Mouse (Mus musculus): ENCODE measurements around the gene Baz2a.
"Not testable (repeated sequence)": the region's sequence is repeated elsewhere in the genome, so short reads cannot be mapped to it uniquely, and the experiment has no call there.

Baz2a gene

DNA sequence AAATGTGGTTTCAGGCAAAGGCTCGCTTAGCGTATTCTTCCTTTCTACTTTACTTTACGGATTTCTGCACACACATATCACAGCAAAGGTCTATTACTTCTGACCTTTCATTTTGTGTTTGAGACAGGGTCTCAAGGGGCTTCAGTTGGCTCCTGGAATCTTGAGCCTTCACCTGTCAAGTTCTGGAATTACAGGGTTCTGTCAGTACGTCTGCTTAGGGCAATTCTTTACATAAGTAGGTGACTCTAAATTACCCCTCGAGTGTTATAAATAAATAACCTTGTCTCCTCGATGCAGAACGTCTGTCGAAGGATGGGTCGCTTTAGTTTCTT lies 8.9 kb upstream of the Baz2a start:
- DNase-seq: no peak

DNA sequence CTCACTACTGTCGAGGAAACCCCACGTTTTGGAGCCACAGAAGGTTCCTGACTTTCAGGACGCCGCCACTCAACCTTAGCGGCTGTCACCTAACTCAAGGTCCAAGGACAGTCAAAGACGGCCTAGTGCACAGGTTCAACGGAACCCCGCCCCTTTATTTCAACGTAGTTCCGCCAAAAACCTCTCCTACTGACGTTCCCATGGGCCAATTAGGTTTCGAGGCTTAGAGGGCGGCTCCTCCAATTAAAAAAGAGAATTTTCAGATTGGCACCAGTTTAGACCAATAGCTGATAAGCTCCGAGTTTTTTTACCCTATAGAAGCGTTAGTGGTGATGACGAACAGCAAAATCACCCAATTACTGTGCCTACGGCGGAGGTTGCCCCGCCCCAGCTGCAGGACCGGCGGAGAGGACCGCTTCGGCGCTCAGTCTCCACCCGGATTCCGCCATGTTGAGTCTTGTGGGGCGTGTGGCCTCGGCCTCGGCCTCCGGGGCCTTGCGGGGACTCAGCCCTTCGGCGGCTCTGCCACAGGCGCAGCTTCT lies 8.4 kb upstream of the Baz2a start, which contains the start of gene Atp5b:
Atp5b (plus strand) TSS at position 394 of the 542 bp plus-strand sequence.
- peak; percentile 98 to 99 for DNase-seq

DNA sequence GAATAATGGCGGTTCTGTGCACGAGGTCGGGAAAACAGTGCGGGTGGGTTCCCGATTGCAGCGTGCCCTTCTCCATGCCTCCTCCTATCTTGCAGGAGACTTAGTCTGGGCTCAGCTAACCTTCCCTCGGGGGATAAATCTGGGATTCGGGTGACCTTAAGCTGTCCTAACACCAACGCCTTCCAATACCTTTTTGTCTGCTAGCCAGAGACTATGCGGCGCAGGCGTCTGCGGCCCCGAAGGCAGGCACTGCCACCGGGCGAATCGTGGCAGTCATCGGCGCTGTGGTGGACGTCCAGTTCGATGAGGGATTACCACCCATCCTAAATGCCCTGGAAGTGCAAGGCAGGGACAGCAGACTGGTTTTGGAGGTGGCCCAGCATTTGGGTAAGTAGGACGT lies 7.7 kb upstream of the Baz2a start:
- peak in 1 of 2 experiments; percentile 39 for DNase-seq

DNA sequence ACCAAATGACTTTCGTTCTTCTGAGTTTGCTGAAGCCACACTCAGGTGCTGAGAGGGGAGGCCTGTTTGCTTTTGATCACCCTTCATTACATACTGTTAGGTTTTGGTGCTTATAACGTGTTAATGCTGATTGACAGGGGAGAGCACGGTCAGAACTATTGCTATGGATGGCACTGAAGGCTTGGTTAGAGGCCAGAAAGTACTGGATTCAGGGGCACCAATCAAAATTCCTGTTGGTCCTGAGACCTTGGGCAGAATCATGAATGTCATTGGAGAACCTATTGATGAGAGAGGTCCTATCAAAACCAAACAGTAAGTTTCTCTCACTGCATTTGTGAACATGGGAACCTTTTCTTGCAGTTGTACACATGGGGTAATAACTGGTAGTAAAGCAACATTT lies 7.2 kb upstream of the Baz2a start:
- no peak for DNase-seq

DNA sequence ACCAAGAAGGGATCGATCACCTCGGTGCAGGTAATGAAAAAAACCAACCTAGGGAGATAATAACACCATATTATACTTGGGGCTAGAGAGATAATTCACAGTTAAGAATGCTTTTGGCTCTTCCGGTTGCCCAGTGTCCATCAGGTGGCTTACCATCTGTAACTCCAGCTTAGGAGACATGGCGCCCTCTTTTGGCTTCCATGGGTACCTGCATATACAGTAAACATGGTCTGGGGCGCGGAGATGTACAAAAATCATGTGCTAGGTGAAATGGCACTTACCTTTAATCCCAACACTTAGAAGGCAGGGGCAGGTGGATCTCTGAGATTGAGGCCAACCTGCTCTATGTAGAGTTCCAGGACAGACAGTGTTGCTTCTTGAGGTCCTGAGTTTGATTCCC lies 5.0 kb upstream of the Baz2a start:
- peak; percentile 37 to 55 for DNase-seq

DNA sequence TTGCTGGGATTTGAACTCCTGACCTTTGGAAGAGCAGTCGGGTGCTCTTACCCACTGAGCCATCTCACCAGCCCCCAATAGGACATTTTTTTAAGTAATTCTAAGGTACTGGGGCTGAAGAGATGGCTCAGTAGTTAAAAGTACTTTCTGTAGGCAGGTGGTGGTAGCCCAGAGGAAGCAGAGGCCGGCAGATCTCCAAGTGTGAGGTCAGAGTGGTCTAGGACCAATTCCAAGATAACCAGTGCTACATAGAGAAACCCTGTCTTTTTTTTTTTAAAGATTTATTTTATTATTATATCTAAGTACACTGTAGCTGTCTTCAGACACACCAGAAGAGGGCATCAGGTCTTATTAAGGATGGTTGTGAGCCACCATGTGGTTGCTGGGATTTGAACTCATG lies 4.2 kb upstream of the Baz2a start:
- DNase-seq: not testable (repeated sequence)

DNA sequence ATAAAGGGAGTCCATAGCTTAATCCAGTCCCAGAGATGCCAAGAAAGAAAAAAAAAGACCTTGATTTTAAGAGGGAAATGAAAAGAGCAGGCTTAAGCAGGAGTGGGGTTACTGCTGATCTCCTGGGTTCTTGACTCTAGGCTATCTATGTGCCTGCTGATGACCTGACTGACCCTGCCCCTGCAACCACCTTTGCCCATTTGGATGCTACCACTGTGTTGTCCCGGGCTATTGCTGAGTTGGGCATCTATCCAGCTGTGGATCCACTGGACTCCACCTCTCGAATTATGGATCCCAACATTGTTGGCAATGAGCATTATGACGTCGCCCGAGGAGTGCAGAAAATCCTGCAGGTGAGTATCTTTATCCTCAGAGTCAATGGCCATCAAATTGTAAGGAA lies 3.2 kb upstream of the Baz2a start:
- DNase-seq: peak in 1 of 2 experiments; percentile 40

DNA sequence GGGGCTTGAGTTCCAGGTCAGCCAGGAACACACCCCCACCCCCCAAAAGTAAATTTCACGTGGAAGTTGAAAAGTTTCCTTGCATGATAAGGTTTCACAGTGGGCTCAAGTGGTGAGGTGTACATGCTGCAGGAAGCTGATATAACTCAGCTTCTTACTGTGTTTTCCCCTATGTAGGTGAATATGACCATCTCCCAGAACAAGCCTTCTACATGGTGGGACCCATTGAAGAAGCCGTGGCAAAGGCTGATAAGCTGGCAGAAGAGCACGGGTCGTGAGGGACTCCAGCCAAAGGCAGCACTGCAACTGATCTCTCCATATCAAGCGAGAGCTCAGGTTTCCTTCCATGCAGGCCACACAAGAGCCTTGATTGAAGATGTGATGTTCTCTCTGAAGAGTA lies 1.5 kb upstream of the Baz2a start:
- no peak for DNase-seq

DNA sequence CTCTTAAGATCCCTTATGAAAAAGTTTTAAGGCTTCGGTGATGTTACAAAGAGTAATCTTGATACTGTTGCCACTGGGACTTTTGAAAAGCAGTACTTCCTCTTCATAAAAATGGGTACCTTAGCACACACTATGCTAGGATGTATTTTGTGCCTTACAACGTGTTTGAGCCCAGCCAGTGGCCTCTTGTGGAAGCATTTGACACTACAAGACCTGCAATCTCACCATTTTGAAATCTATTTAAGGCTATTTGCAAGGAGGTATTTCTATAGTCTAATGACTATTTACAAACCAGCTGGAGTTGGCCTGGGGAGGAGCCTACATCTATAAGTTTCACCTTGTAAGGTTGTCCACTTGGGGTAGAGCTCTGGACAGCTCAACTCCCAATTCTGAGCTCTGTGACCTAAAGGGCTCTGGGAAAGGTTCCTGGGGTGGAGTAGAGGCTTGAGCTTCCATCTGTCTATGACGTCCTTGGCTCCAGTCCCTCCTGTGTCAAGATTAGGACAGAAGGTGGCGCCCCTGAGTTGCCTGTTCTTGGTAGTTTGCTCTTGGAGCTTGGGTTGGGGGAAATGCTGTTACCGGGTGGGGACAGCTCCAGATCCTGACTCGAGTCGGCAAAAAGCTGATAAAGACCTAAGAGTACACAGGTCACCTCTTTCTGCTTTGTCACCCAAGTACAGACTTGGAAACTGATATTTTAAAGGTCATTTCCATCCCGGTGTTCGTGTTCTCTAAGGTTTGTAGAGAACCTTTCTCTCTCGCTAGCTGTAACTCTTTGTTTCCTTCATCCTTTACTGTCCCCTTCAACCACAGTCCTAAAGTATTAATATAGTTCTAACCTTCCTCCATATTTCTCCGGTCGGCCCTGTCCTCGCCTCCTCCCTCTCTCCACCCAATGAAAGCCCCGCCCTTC lies 470 bp upstream of the Baz2a start:
- peak; percentile 91 to 94 for DNase-seq

DNA sequence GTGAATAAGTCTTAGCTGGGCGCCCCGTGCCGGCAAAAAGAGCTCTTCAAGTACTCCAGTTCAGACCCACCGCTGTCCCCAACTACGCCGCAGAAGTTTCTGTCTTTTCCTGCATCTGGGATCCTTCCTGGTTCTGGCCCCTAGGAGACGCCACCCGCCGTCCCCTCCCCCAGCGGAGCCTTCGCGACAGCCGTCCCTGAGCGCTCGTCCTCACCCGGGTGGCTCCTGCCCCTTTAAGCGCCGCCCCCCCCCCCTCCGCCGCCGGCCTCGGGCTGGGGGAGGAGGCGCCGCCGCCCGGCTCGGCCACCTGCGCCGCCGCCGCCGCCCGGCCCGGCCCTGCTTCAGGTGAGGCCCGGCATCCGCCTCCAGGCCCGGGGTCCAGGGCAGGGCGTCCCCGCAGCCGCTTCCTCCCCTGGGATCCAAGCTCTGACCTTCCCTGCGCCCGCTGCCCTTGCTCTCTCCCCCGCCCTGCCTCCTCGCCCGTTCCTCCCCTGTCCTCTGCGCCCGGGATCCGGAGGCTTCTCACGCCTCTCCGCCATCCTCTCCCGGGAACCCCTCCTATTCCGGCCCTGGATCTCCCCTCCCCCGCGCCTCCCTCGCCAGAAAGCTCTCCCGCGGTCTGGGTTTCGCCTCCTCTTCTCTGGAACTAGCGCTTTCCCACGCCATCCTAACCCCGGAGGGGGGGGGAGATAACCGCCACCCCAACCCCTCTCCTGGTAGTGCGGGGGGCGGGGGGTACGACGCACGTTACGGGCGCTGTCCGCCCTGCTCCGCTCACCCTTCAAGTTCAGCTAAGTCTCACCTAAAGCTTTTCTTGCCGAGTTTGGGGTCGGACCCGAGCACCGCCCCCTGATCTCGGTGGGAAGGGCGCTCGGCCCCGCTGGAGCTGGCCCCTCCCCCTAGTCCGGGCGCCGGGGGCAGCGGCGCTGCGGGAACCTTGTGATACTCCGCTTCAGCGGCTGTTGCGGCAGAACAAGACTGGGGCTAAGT lies 1.4 kb downstream of the Baz2a start:
- DNase-seq: peak; percentile 86 to 94

DNA sequence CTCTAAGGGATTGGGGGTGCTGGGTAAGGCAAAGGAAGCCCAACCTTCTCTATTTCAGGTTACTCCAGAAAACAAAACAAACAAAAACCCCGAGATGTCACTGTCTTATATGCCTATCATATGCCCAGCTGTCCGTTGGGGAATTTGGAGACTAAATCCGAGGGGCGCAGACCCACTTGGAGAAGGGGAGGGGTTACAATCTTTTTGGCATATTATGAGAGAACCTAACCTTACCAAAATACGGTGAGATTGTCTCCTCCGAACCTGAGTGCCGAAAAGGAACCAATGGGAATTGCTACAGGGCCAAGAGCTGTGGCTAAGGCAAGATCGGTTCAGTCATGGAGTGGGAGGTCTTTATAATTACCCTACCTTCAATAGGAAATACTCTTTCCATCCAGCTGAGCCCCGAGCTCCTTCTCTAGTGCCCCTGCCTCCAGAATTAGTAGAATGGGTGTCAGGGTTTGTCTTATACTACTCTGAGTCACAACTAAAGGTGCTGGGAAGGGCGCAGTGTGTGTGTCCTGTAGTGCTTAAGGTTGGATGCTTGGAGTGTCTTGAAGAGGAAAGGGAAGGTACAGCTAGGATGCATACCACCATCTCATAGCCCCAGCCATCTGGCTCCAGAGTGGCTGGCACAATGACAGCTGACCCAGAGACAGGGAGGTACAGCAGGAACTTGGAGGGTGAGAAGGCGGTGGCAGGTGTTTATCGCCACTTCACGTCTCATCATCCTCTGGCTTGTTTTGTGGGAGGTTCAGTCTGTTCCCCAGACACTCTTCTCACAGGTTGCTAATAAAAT lies 2.3 kb downstream of the Baz2a start:
- peak; percentile 36 to 53 for DNase-seq

DNA sequence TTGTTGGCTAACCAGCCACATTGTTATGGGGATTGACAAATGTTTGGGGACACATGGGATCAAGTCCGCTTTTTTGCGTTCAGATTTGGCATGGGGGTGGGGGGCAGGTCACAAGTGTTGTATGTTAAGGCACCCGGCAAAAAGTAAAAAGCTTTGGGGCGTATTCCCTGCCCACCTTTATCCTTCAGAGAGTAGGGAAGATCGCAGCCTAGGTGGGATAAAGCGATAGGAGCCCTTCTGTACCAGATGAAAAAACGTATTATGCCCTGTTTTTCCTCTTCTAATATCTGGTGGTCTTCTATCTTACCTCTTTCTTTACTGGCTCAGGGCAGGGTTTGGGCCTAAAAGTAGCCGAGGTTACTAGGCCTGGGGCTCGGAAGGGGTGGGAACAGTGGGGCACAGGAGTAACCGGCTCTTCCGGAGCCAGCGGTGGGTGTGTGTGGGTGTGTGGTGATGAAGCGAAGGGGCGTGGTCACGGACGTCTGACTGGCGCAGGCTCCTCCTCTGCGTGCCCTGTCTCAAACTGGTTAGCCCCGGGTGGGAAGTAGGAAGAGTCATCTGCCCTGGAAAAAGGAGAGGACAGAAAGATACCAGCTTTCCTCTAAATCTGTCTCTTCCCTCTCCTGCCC lies 3.1 kb downstream of the Baz2a start:
- DNase-seq: peak; percentile 97

DNA sequence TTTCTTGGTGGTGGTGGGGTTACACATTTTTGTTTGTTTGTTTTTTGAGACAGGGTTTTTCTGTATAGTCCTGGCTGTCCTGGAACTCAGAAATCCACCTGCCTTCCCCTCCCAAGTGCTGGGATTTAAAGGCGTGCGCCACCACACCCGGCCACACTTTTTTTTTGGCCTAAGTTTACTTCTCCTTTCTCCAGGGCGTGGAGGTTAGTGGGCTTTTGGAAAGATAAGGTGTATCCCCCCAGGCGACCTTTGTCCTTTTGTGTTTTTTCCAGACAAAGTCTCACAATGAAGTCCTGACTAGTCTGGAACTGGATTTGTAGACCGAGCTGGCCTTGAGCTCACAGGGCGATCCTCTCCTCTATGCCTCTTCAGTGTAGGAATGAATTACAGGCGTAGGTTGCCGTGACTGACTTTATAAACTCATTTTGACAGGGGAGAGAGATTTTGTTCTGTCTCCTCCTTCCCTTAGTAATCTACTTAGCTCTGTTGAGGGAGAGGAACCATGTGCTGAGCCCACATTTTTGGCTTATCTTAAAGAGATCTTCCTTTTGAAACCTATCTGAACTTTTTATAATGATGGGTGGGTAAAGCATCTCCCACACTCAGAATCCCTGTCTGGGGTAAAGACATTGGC lies 3.7 kb downstream of the Baz2a start:
- no peak for DNase-seq

DNA sequence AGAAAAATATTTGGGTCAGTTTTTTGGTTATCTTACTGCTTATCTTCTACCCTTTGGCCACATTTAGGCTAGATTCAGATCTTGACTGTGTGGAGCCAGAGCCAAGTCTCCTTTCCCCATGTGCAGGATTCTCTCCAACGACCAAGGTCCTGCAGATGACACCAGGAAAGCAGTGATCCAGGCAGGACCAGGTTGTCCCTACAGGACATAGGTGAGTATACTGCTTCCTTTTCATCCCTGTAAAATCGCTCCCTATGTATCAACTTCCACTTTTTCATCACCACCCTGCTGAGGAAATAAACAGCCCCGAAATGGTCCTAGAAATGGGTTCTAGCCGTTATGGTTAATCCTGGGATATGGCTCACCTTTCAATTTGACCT lies 4.9 kb downstream of the Baz2a start:
- DNase-seq: no peak

DNA sequence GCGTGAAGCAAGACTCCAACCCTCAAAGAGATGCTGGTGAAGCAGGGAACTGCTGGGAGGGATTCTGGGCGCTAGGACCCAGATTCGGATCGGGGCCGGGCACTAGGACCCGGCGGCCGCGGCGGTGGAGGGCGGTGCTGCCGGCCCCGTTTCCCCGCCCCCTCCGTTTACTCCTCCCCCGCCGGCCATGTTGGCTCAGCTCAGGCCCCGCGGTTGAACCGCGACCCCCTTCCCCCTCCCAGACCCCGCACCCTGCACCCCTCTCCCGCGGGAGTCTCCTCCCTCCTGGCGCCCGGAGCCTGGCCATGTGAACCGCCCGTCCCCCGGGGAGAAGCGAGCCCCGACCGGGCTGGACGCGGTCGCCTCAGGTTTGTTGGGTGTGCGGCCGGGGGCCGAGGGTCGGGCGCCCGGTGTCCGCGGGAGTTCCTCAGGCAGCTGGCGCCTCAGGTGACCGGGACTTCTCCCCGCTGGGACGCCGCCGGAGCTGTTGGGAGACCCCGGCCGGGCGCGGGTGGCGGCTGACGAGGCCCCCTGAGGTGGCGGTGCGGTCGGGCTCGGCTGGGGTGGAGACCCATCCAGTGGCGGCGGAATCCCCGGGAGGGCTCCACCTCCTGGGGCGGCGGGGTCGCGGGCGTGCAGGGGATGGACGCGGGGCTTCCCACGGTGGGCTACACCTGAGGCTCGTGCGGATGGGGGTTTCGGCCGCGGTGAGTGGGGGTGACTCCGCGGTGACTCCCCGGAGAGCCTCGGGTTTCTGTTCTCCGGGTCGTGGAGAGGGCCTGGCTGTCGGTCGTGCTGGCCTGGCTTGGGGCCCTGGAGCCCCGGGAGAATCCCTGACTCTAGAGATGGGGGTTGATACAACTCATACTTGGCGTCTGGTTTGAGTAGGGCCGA lies 5.6 kb downstream of the Baz2a start:
- DNase-seq: peak; percentile 89 to 92

DNA sequence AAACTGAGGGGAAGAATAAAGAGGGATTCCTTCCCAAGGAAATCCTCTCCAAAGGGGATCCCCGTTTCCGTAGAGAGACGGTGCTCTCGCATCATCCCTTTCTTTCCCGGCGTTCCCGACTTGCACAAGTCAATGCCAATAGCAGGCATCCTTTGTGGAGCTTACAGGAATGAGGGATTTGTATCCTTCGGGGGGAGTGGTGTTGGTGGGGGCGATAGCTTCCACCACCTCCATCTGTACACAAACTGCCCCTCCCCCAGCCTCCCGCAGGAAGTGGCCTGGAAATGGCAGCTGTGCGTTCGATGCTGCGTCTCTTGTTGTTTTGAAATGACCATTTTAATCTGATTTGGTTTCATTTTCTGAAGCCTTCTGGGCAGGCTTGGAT lies 6.2 kb downstream of the Baz2a start:
- DNase-seq: peak; percentile 74 to 80

DNA sequence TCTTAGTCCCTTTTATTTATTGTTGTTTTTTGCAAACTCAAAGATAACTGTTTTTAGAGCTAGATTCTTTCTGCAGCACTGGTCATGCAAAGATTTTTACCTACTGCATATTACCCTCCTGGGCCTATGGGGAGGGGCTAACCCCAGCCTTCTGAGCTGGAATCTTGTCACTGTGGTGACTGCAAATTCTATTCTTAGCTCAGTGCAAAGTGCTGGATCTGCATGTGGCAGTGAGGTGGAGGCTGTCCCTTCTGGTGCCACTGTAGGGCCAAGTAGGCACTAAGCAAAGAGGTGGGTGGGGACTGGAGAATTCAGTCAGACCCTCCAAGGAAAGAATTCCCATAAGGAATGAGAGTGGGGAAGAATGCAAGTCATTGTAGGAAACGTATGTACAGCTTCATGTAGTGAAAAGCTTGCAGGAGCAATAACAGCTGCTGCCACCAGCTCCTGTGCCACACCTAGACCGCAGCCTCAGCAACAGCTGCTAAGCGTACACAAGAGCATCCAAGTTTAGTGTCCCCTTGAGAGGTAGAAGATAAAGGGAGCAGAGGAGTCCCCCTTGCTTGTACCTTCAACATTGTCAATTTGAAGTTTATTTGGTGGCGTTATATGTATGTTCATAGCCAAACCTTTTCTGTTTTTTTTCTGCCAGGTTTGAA lies 18.9 kb downstream of the Baz2a start:
- no peak for DNase-seq

DNA sequence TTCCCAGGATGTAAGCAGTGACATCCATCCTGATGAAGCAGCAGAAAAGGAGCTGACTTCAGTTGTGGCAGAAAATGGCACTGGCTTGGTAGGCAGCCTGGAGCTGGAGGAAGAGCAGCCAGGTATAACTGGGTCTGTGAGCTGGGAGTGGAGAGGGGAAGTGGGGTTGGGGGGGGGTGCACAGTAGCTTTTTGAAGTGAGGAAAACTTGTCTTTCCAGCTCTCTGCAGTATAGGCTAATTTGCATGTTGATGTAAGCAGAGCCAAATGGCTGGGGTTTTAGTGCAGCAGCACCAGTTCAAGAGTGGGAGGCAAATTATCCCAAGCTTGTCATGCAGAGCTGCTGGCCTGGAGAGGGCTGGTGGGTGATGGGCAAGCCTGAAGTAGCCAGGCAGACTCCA lies 19.9 kb downstream of the Baz2a start:
- DNase-seq: no peak

DNA sequence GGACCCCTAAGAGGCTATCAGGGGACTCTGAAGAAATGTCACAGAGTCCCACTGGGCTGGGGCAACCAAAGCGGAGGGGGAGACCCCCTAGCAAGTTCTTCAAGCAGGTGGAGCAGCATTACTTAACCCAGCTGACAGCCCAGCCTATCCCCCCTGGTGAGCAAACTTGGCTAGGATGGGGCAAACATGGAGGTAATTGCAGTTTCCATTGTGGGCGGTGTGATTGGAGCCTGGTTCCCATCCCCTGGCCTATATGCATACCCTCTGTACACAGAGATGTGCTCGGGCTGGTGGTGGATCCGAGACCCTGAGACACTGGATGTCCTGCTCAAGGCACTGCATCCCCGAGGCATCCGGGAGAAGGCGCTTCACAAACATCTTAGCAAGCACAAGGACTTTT lies 32.5 kb downstream of the Baz2a start:
- no peak for DNase-seq

DNA sequence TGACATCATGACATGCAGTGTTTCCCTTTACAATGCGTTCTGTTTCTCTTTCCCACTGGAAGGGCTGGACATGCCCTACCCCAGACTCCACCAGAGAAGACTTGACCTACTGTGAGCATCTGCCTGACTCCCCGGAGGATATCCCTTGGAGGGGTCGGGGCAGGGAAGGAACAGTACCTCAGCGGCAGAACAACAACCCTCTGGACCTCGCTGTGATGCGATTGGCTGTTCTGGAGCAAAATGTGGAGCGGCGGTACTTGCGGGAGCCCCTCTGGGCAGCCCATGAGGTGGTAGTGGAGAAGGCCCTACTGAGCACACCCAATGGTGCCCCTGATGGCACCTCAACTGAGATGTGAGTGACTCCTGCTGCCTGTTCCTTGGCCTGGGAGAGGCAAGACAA lies 33.5 kb downstream of the Baz2a start:
- no peak for DNase-seq

Measured in kidney, postnatal 25 days (tissue).